Mouse (Mus musculus) lung, embryonic 14.5 days (tissue): Measurements from ENCODE around the gene Btg3. TPM values are rescaled to one million over a fixed set of nuclear protein-coding genes. Genes with fewer than 3 reads are reported as not detected.
A peak's percentile ranks its signal among the peaks of the same experiment; 100 is the strongest.

ENCODE experiments used
- ATAC-seq: fragments of 200-750 bp; cut with Nextera tagmentation; 2 replicates; pipeline ENCODE4 v1.8.0; 2017; ENCODE audit warnings: mild to moderate bottlenecking, moderate TSS enrichment, moderate library complexity; ENCODE audit not compliant: insufficient read depth
- DNase-seq: peaks from one replicate; pipeline ENCODE4 v3.0.0-alpha.2; 2015
- H3K27ac ChIP-seq: fragments of 300-500 bp; sonication (generic); 2 replicates; pipeline ENCODE4 v1.5.1; 2014; ENCODE audit warnings: low read depth, mild to moderate bottlenecking, moderate library complexity
- H3K27me3 ChIP-seq: fragments of 300-500 bp; sonication (generic); 2 replicates; pipeline ENCODE4 v1.6.1; 2014; ENCODE audit warnings: low read length, control low read depth; ENCODE audit not compliant: insufficient read depth
- H3K36me3 ChIP-seq: fragments of 300-500 bp; sonication (generic); 2 replicates; pipeline ENCODE4 v1.6.1; 2014; ENCODE audit warnings: control low read depth; ENCODE audit not compliant: insufficient read depth
- H3K4me1 ChIP-seq: fragments of 300-500 bp; sonication (generic); 2 replicates; pipeline ENCODE4 v1.6.1; 2014; ENCODE audit warnings: antibody characterized with exemption, control low read depth; ENCODE audit not compliant: insufficient read depth
- H3K4me2 ChIP-seq: fragments of 300-500 bp; sonication (generic); 2 replicates; pipeline ENCODE4 v1.6.1; 2014; ENCODE audit warnings: mild to moderate bottlenecking
- H3K4me3 ChIP-seq: fragments of 300-500 bp; sonication (generic); 2 replicates; pipeline ENCODE4 v1.5.1; 2014; ENCODE audit warnings: low read depth, low read length
- H3K9ac ChIP-seq: fragments of 300-500 bp; sonication (generic); 2 replicates; pipeline ENCODE4 v1.6.1; 2014
- H3K9me3 ChIP-seq: fragments of 300-500 bp; sonication (generic); 2 replicates; pipeline ENCODE4 v1.6.1; 2016; ENCODE audit warnings: low read depth, low read length, control low read depth
- CTCF ChIP-seq: IDR thresholded peaks from 2 replicates; pipeline ENCODE4 v1.5.1; 2016; ENCODE audit warnings: antibody characterized with exemption, low read depth
- WGBS: fragments of 180-500 bp; shearing (Covaris S2); extraction: QIAGEN DNeasy Blood & Tissue Kit; methylation state at CpG from one replicate; pipeline ENCODE4 v1.1.7; 2014; 5-methylcytosine and 5-hydroxymethylcytosine counted together
- polyA plus RNA-seq: library from polyadenylated mRNA; unstranded; fragments of >200 nt; fragmentation: Nextera tagmentation; extraction: Ambion mirVana; gene quantifications from 2 replicates; pipeline ENCODE4 v1.2.1, GENCODE M21; 2014

Btg3 gene
- polyA plus RNA-seq, 1 experiment from 2014 or later, result 61.5 TPM

- H3K4me2 ChIP-seq, result no peak overlapping the region
- 43% methylated on average over 5 of the region's 5 CpGs for WGBS
- no peak overlapping the region for H3K9ac ChIP-seq
- TF ChIP-seq CTCF, result no peak
- no peaks in the 10 kb centered on the region for H3K36me3 ChIP-seq
- H3K27me3 ChIP-seq, result no peaks in the 10 kb centered on the region
- ATAC-seq, result peak; percentile 35; the same call in 1 of the 2 replicates
- no peaks in the 10 kb centered on the region for H3K9me3 ChIP-seq
- no peak overlapping the region for H3K4me3 ChIP-seq
- no peaks in the 10 kb centered on the region for H3K4me1 ChIP-seq
- DNase-seq, result peak; percentile 30
- H3K27ac ChIP-seq, result no peak overlapping the region
Measured at GRCm38 (mm10) chr16:78283231-78283630, 93.8 kb downstream of the Btg3 start.

Other genes starting within 250 kb of the Btg3 start
- gene Cxadr, start 75.7 kb downstream of the Btg3 start, polyA plus RNA-seq, result 20.2 and 22.6 TPM in 2 replicates
- gene D16Ertd472e, start 199.5 kb upstream of the Btg3 start, polyA plus RNA-seq, result 20.0 and 20.3 TPM in 2 replicates